Mouse (Mus musculus) heart, embryonic 14.5 days (tissue): ENCODE data around the gene Col9a1. TPM values are rescaled to one million over a fixed set of nuclear protein-coding genes. Genes with fewer than 3 reads are reported as not detected.

Source experiments
- ATAC-seq: fragments of 200-750 bp; cut with Nextera tagmentation; 2 replicates; pipeline ENCODE4 v1.8.0; 2017; ENCODE audit warnings: low read depth, moderate TSS enrichment; ENCODE audit not compliant: insufficient number of reproducible peaks, insufficient read depth, low FRiP score
- H3K27ac ChIP-seq, 2 experiments: fragments of 200-500 bp in 1 of 2; fragments of 300-500 bp in 1 of 2; sonication (generic) in 1 of 2; replicated peaks in 1 of 2; 2 replicates each; pipeline ENCODE4 v1.5.1; 2012 to 2014; ENCODE audit warnings: low read depth in 2 of 2, low read length in 2 of 2, control low read depth in 1 of 2, mild to moderate bottlenecking in 1 of 2, mixed read lengths in 1 of 2; ENCODE audit not compliant: control insufficient read depth in 1 of 2, insufficient read depth in 1 of 2
- H3K27me3 ChIP-seq: fragments of 300-500 bp; sonication (generic); 2 replicates; pipeline ENCODE4 v1.6.1; 2014; ENCODE audit warnings: mild to moderate bottlenecking, low read length, control low read depth; ENCODE audit not compliant: control insufficient read depth, insufficient read depth
- H3K36me3 ChIP-seq: fragments of 300-500 bp; sonication (generic); 2 replicates; pipeline ENCODE4 v1.6.1; 2014; ENCODE audit warnings: mild to moderate bottlenecking, control low read depth, low read length, mixed read lengths; ENCODE audit not compliant: control insufficient read depth, insufficient read depth
- H3K4me1 ChIP-seq, 2 experiments: fragments of 200-500 bp in 1 of 2; fragments of 300-500 bp in 1 of 2; sonication (generic) in 1 of 2; 2 replicates each; pipeline ENCODE4 v1.6.1; 2012 to 2014; ENCODE audit warnings: low read length in 2 of 2, control low read depth in 1 of 2, mixed read lengths in 1 of 2; ENCODE audit not compliant: control insufficient read depth in 2 of 2, insufficient read depth in 2 of 2
- H3K4me2 ChIP-seq: fragments of 300-500 bp; sonication (generic); 2 replicates; pipeline ENCODE4 v1.6.1; 2014; ENCODE audit warnings: mild to moderate bottlenecking, low read length
- H3K4me3 ChIP-seq, 2 experiments: fragments of 200-500 bp in 1 of 2; fragments of 300-500 bp in 1 of 2; sonication (generic) in 1 of 2; 2 replicates each; pipeline ENCODE4 v1.5.1; 2012 to 2014; ENCODE audit warnings: low read length in 2 of 2, mild to moderate bottlenecking in 2 of 2, control low read depth in 1 of 2, low read depth in 1 of 2, moderate library complexity in 1 of 2; ENCODE audit not compliant: control insufficient read depth in 1 of 2, insufficient read depth in 1 of 2
- H3K9ac ChIP-seq: fragments of 300-500 bp; sonication (generic); 2 replicates; pipeline ENCODE4 v1.6.1; 2014; ENCODE audit warnings: mild to moderate bottlenecking, low read length
- H3K9me3 ChIP-seq: fragments of 300-500 bp; sonication (generic); 2 replicates; pipeline ENCODE4 v1.6.1; 2016; ENCODE audit warnings: low read length, control low read depth; ENCODE audit not compliant: control insufficient read depth
- WGBS: fragments of 180-500 bp; shearing (Covaris S2); extraction: QIAGEN DNeasy Blood & Tissue Kit; methylation state at CpG from one replicate; pipeline ENCODE4 v1.1.7; 2014; 5-methylcytosine and 5-hydroxymethylcytosine counted together
- polyA plus RNA-seq: library from polyadenylated mRNA; unstranded; fragments of >200 nt; fragmentation: Nextera tagmentation; extraction: Ambion mirVana; gene quantifications from 2 replicates; pipeline ENCODE4 v1.2.1, GENCODE M21; 2014

The Col9a1 gene
- polyA plus RNA-seq, 1 experiment from 2014 or later: 6.9 TPM

- no peak overlapping the region for H3K27ac ChIP-seq
- 33% methylated on average over 6 of the region's 6 CpGs for WGBS
- ATAC-seq: no peak
These were observed 8.0 kb upstream of the Col9a1 start for GRCm38 (mm10) chr1:24169410-24169809.

DNA sequence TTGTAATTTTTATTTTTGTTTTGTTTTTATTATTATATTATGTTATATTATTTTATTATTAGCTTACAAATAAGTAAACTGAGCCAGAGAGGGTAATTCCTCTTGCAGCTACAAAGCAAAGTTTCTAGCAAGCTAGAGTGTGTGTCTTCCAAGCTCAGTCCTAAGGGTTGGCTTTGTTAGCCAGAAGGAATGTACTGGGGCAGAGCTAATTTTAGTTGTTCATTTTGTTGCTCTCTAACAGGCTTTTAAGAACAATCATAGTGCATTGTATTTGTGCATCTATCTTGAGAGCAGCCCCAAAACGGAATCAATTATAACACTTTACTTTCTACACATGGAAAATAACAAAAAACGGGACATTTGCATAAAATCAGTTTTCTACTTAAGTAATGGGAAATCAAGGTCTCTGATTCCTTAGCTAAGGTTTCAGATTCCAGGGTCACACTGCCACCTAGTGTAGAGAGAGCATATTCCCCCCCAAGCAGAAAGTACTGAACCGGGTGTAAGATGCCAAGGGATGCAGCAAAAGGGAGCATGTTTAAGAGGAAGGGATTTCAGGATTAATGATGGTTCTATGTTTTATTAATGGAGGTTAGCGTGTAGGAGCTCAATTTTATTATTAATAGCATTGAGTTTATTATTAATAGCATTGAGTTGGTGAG, 6.1 kb upstream of the Col9a1 start:
- H3K36me3 ChIP-seq: no peaks in the 10 kb centered on the region
- WGBS: 0% methylated on average over 4 of the region's 4 CpGs
- no peak overlapping the region for H3K4me2 ChIP-seq
- ATAC-seq: no peak
- no peaks in the 10 kb centered on the region for H3K9me3 ChIP-seq
- H3K4me3 ChIP-seq: no peak overlapping the region
- no peaks in the 10 kb centered on the region for H3K27me3 ChIP-seq
- H3K27ac ChIP-seq: no peak overlapping the region
- H3K9ac ChIP-seq: no peak overlapping the region
- no peaks in the 10 kb centered on the region for H3K4me1 ChIP-seq

More at GRCm38 (mm10) chr1:24169410-24169809, 8.0 kb upstream of the Col9a1 start:
- Histone ChIP-seq H3K4me1 (no peaks in the 10 kb centered on the region), H3K9ac (no peak overlapping the region), H3K27me3 (no peaks in the 10 kb centered on the region), H3K4me3 (no peak overlapping the region), H3K9me3 (no peaks in the 10 kb centered on the region), H3K36me3 (no peaks in the 10 kb centered on the region), H3K4me2 (no peak overlapping the region)

- WGBS: 54% methylated on average over 1 of the region's 1 CpGs
- Histone ChIP-seq H3K4me3 (no peak overlapping the region), H3K4me1 (no peaks in the 10 kb centered on the region), H3K36me3 (no peaks in the 10 kb centered on the region), H3K27me3 (no peaks in the 10 kb centered on the region), H3K9ac (no peak overlapping the region), H3K27ac (no peak overlapping the region), H3K4me2 (no peak overlapping the region), H3K9me3 (no peaks in the 10 kb centered on the region)
- no peak for ATAC-seq
These were observed 5.5 kb upstream of the Col9a1 start for GRCm38 (mm10) chr1:24171898-24172297.

DNA sequence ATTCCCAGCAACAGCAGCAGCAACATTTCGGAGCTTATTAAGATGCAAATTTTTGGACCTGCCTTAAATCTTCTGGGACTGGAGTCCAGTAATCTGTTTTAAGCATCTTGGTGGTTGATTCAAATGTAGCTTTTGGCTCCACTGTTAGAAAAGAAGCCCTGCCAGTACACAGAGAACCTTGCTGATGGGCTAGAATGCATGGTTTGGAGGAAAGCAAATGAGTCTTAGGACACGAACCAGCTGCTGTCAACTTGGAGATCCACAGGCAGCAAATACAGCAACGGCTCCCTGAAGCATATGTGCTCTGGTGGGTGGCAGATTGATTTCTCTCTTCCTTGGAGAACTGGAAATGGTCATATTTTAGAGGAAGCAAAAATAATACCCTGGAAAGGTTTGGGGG, 4.8 kb upstream of the Col9a1 start:
- H3K9me3 ChIP-seq: no peaks in the 10 kb centered on the region
- 46% methylated on average over 3 of the region's 3 CpGs for WGBS
- no peak overlapping the region for H3K27ac ChIP-seq
- no peaks in the 10 kb centered on the region for H3K27me3 ChIP-seq
- H3K36me3 ChIP-seq: no peaks in the 10 kb centered on the region
- no peak overlapping the region for H3K4me2 ChIP-seq
- no peak for ATAC-seq
- H3K4me1 ChIP-seq: no peaks in the 10 kb centered on the region
- no peak overlapping the region for H3K4me3 ChIP-seq
- H3K9ac ChIP-seq: no peak overlapping the region

GRCm38 (mm10) chr1:24175761-24176160, 1.6 kb upstream of the Col9a1 start:
- Histone ChIP-seq H3K36me3 (no peaks in the 10 kb centered on the region), H3K27ac (no peak overlapping the region), H3K4me2 (no peak overlapping the region), H3K4me3 (no peak overlapping the region), H3K9me3 (no peaks in the 10 kb centered on the region), H3K9ac (no peak overlapping the region), H3K4me1 (no peaks in the 10 kb centered on the region), H3K27me3 (no peaks in the 10 kb centered on the region)
- WGBS: 60% methylated on average over 3 of the region's 3 CpGs
- no peak for ATAC-seq

DNA sequence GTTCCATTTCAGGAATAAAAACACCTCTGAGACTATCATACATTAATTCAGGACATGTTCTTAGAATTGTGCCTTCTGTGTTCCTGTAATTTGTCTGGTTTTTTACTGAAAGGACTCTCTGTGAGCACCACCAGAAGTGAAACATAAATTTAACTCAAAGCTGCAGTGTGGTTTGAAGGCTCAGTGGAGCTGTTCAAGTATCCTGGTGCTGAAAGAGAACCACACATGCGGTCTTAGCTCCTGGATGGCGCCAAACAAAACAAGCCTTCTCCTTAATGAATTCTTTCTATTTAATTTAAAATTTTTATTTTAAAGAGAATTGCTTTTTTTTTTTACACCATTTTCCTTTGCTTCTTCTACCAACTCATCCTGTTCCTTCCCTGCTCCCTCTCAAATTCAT, 2.4 kb downstream of the Col9a1 start:
- H3K4me2 ChIP-seq: no peak overlapping the region
- ATAC-seq: no peak

DNA sequence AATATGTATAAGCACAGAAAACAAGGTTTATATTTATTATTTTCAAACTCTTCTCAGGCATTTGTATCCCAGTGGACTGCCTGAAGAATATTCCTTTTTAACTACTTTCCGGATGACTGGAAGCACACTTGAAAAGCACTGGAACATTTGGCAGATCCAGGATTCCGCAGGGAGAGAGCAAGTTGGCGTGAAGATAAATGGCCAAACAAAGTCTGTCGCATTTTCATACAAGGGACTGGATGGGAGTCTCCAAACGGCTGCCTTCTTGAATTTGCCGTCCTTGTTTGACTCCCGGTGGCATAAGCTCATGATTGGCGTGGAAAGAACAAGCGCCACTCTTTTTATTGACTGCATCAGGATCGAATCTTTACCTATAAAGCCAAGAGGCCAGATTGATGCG, 7.6 kb downstream of the Col9a1 start:
- Histone ChIP-seq H3K4me3 (no peak overlapping the region), H3K4me1 (no peaks in the 10 kb centered on the region), H3K36me3 (no peaks in the 10 kb centered on the region), H3K9me3 (no peaks in the 10 kb centered on the region), H3K9ac (no peak overlapping the region), H3K4me2 (no peak overlapping the region), H3K27ac (no peak overlapping the region), H3K27me3 (no peaks in the 10 kb centered on the region)
- no peak for ATAC-seq
- WGBS: 85% methylated on average over 11 of the region's 11 CpGs

More for the DNA sequence above, 2.4 kb downstream of the Col9a1 start:
- H3K27me3 ChIP-seq: no peaks in the 10 kb centered on the region
- 67% methylated on average over 2 of the region's 2 CpGs for WGBS
- H3K9me3 ChIP-seq: no peaks in the 10 kb centered on the region
- H3K36me3 ChIP-seq: no peaks in the 10 kb centered on the region
- no peak overlapping the region for H3K4me3 ChIP-seq
- no peak overlapping the region for H3K27ac ChIP-seq
- H3K9ac ChIP-seq: no peak overlapping the region
- H3K4me1 ChIP-seq: no peaks in the 10 kb centered on the region

DNA sequence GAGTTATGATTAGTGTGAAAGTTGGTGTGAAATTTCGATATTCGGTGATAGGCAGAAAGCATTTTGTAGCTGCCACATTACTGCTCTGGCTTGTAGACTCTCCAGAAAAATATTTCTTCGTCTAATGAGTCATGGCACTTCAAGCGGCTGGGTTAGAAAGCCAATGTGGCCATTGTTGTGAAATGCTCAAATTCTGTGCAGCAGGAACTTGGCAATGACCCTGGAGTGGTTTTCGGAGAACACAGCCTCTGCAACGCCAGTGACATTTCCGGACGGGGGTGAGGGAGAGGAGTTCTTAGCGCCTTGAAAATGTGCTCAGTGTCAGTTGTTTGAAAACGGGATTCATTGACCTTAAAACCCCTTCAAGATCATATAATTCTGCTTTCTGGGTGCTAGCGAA, 9.6 kb downstream of the Col9a1 start:
- Histone ChIP-seq H3K27me3 (no peaks in the 10 kb centered on the region), H3K9ac (no peak overlapping the region), H3K4me2 (no peak overlapping the region), H3K4me1 (no peaks in the 10 kb centered on the region), H3K36me3 (no peaks in the 10 kb centered on the region), H3K27ac (no peak overlapping the region), H3K4me3 (no peak overlapping the region), H3K9me3 (no peaks in the 10 kb centered on the region)
- no peak for ATAC-seq
- WGBS: 77% methylated on average over 11 of the region's 11 CpGs
